Mouse (Mus musculus): ENCODE results near the gene Proser2. TPM values are rescaled to one million over a fixed set of nuclear protein-coding genes. Genes with fewer than 3 reads are reported as not detected.
A peak's percentile ranks its signal among the peaks of the same experiment; 100 is the strongest.

Gene Proser2
- polyA plus RNA-seq, 1 experiment from 2014 or later = 18.1 TPM

DNA sequence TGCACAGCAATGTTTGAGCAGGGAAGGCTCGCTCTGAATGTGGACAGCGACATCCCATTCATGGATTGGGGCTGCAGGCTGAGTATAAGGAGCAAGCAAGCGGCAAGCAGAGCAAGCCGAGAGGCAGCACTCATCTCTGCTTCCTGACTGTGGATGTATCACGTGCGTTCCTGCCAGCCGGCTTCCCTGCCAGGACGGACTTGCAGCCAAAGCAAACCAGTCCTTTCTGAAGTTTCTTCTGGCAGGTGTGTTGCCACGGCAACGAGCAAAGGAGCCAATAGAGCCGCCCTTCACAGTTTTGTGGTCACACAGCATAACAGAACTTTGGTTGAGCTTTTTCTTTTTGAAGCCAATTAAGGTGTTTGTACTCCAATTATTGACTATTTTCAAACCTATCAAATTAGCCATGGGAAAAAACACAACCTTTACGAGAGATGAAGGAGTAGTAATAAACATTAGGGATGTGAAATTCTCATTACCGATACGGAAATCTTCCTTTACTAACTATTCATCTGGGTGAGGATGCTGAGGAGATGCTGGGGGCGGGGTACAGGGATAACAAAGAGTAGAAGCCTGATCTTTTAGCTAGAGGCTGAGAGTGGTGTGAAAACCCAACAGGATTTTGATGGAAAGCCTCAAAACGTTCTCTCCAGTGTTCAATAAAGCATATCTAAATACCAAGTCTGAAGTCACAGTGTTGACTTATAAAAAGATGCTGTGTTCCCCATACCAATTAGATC, 13.1 kb upstream of the Proser2 start:
- Histone ChIP-seq H3K4me2 (ENCODE audit: low read depth, low read length) (no peak overlapping the region), H3K27me3 (ENCODE audit: control insufficient read depth, insufficient read depth, low read length) (no peaks in the 10 kb centered on the region), H3K4me1 (ENCODE audit: control insufficient read depth, insufficient read depth, low read length) (0 out of 2 replicates have a peak, but pooled peaks cover 4% of the 10 kb centered on the region), H3K9ac (ENCODE audit: low read length) (no peak overlapping the region), H3K36me3 (ENCODE audit: control insufficient read depth, insufficient read depth) (no peaks in the 10 kb centered on the region), H3K9me3 (replicated peaks; ENCODE audit: control insufficient read depth, low read length) (no peaks in the 10 kb centered on the region), H3K27ac (ENCODE audit: low read length) (no peak overlapping the region), H3K4me3 (ENCODE audit: low read length) (no peak overlapping the region)
- no peak for ATAC-seq (replicated peaks; ENCODE audit: extremely low read depth, insufficient read depth, low FRiP score)
- 77% methylated on average over 16 of the region's 16 CpGs for WGBS

DNA sequence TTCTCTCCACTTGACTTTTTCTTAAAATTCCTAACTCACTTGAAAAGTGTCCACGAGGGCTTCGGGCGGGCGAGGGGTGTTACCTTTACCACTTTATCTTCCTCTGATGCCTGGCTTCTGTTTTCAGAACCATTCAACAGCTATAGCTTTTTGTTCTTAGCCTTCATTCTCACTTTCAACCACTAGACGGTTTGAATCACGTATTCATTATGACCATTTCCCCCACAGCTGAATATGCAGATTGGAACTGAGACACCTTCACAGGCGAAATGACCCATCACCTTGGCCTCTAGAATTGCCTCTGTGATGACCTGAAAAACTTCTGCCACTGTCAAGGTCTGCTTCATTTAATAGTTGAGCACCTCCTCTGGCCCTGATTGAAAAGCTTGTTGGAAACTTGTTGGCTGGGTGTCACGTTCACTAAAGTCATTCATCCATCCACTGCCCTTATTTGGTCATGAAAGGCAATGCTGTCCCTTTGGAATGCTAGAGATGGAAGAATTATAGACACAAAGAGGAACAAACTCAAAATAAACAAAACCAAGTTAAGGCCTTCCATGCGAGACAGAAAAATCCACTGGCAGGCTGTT, 10.7 kb upstream of the Proser2 start:
- no peaks in the 10 kb centered on the region for H3K9me3 ChIP-seq (replicated peaks; ENCODE audit: control insufficient read depth, low read length)
- WGBS = 71% methylated on average over 9 of the region's 9 CpGs

DNA sequence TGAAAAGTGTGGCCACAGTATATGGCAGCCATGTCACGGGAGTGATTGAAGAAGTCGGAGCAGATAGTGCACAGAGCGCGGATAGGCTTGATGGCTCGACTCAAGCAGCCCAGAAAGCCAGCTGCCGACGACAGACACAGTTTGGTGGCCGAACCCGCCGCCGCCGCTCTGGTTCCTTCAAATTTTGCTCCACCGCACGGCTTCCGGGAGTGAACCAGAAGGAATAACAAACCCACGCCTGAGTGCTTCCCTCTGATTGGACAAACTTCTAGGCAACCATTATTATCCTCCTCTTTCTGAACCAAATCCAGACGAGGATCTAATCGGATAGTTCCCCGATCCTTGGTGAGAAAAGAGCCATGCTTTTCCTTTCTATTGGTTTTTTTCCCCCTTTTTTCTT, 3.9 kb upstream of the Proser2 start:
- H3K4me2 ChIP-seq (ENCODE audit: low read depth, low read length) = no peak overlapping the region
- no peak for ATAC-seq (replicated peaks; ENCODE audit: extremely low read depth, insufficient read depth, low FRiP score)
- H3K4me1 ChIP-seq (ENCODE audit: control insufficient read depth, insufficient read depth, low read length) = no peaks in the 10 kb centered on the region; the same call in 1 of the 2 replicates
- no peak overlapping the region for H3K27ac ChIP-seq (ENCODE audit: low read length)
- H3K9me3 ChIP-seq (replicated peaks; ENCODE audit: control insufficient read depth, low read length) = no peaks in the 10 kb centered on the region
- H3K9ac ChIP-seq (ENCODE audit: low read length) = no peak overlapping the region
- no peaks in the 10 kb centered on the region for H3K27me3 ChIP-seq (ENCODE audit: control insufficient read depth, insufficient read depth, low read length)
- H3K36me3 ChIP-seq (ENCODE audit: control insufficient read depth, insufficient read depth) = no peaks in the 10 kb centered on the region
- WGBS = 89% methylated on average over 19 of the region's 19 CpGs
- H3K4me3 ChIP-seq (ENCODE audit: low read length) = no peak overlapping the region

More for the DNA sequence above, 10.7 kb upstream of the Proser2 start:
- Histone ChIP-seq H3K27ac (ENCODE audit: low read length) (no peak overlapping the region), H3K9ac (ENCODE audit: low read length) (no peak overlapping the region), H3K36me3 (ENCODE audit: control insufficient read depth, insufficient read depth) (no peaks in the 10 kb centered on the region), H3K4me1 (ENCODE audit: control insufficient read depth, insufficient read depth, low read length) (0 out of 2 replicates have a peak, but pooled peaks cover 4% of the 10 kb centered on the region), H3K4me3 (ENCODE audit: low read length) (no peak overlapping the region), H3K4me2 (ENCODE audit: low read depth, low read length) (no peak overlapping the region), H3K27me3 (ENCODE audit: control insufficient read depth, insufficient read depth, low read length) (no peaks in the 10 kb centered on the region)
- no peak for ATAC-seq (replicated peaks; ENCODE audit: extremely low read depth, insufficient read depth, low FRiP score)

DNA sequence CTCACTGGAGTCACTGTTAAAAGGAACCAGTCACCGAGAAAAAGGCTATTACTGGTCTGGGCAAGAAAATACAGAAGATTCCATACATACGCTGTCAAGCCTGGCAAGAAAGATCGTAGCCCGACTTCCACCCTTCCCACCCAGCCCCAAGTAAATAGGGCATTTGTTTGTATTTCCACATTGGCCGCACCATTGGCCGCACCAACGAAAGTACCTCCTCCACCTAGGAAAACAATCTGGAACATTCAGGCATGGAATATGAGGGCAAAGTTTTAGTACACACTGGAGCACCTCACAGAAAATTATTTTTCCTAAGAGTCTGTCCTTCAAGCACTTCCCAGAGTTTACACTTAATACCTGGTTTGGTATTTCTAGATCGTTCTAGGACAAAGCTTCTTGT, 1.1 kb downstream of the Proser2 start:
- no peak for ATAC-seq (replicated peaks; ENCODE audit: extremely low read depth, insufficient read depth, low FRiP score)
- Histone ChIP-seq H3K4me3 (ENCODE audit: low read length) (peak overlapping the region; percentile 85), H3K27me3 (ENCODE audit: control insufficient read depth, insufficient read depth, low read length) (no peaks in the 10 kb centered on the region), H3K4me1 (ENCODE audit: control insufficient read depth, insufficient read depth, low read length) (peaks cover 3% of the 10 kb centered on the region), H3K4me2 (ENCODE audit: low read depth, low read length) (peak overlapping the region; percentile 79), H3K36me3 (ENCODE audit: control insufficient read depth, insufficient read depth) (no peaks in the 10 kb centered on the region), H3K27ac (ENCODE audit: low read length) (no peak overlapping the region), H3K9ac (ENCODE audit: low read length) (peak overlapping the region; percentile 81), H3K9me3 (replicated peaks; ENCODE audit: control insufficient read depth, low read length) (no peaks in the 10 kb centered on the region)
- WGBS = 44% methylated on average over 8 of the region's 8 CpGs

DNA sequence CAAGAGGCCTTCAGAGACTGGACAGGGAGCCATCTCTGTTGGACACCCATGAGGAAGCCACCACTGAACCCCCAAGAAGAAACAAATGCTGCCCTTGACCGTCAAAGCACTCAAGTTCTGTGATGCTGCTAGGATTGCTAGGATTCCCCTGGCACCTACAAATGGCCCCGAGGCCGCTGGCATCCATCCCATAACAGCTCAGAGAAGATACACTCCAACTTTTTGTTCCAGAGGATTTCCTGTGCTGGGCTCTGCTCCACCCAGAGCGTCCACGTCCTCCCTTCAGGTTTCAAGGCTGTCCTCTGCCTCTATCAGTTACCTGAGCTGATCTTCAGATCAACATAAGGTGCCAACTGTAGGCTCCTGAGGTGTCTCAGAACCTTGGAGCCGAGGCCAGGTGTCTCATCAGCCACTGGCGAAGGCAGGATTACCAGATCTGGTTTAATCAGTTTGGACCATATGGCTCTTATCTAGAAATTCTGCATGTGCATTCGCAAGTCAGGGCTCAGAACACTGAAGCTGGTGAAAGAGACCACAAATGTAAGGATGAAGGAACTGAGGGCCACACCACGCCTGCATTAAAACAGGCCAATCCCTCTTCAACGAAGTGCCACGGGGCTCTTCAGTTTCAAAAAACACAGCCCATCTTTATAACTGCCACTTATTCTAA, 1.7 kb downstream of the Proser2 start:
- no peak overlapping the region for H3K9ac ChIP-seq (ENCODE audit: low read length)
- no peaks in the 10 kb centered on the region for H3K27me3 ChIP-seq (ENCODE audit: control insufficient read depth, insufficient read depth, low read length)
- no peaks in the 10 kb centered on the region for H3K36me3 ChIP-seq (ENCODE audit: control insufficient read depth, insufficient read depth)
- 64% methylated on average over 11 of the region's 11 CpGs for WGBS
- ATAC-seq (replicated peaks; ENCODE audit: extremely low read depth, insufficient read depth, low FRiP score) = no peak
- H3K4me1 ChIP-seq (ENCODE audit: control insufficient read depth, insufficient read depth, low read length) = peaks cover 3% of the 10 kb centered on the region
- H3K4me3 ChIP-seq (ENCODE audit: low read length) = peak overlapping the region; percentile 85
- no peaks in the 10 kb centered on the region for H3K9me3 ChIP-seq (replicated peaks; ENCODE audit: control insufficient read depth, low read length)
- H3K4me2 ChIP-seq (ENCODE audit: low read depth, low read length) = peak overlapping the region; percentile 79
- no peak overlapping the region for H3K27ac ChIP-seq (ENCODE audit: low read length)

DNA sequence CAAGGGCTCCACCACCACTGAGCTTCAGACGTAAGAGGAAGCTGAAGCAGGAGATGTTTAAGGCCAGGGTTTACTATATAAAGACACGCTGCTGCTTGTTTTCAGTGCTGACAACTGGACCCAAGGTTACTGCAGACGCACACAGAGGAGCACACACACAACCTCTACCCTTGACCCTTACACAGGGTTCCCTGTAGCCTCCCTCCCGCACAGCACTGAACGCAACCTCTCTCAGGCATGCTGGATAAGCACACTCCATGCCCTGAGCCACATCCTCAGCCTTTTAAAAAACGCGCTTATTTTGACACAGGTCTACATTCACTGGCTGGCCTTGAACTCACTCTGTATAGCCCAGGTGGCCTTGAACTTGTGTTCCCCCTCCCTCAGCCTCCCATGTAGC, 7.0 kb downstream of the Proser2 start:
- Histone ChIP-seq H3K27me3 (ENCODE audit: control insufficient read depth, insufficient read depth, low read length) (no peaks in the 10 kb centered on the region), H3K4me3 (ENCODE audit: low read length) (no peak overlapping the region), H3K9me3 (replicated peaks; ENCODE audit: control insufficient read depth, low read length) (no peaks in the 10 kb centered on the region), H3K4me1 (ENCODE audit: control insufficient read depth, insufficient read depth, low read length) (peaks cover 4% of the 10 kb centered on the region), H3K4me2 (ENCODE audit: low read depth, low read length) (no peak overlapping the region), H3K27ac (ENCODE audit: low read length) (no peak overlapping the region), H3K9ac (ENCODE audit: low read length) (no peak overlapping the region), H3K36me3 (ENCODE audit: control insufficient read depth, insufficient read depth) (no peaks in the 10 kb centered on the region)
- no peak for ATAC-seq (replicated peaks; ENCODE audit: extremely low read depth, insufficient read depth, low FRiP score)
- 75% methylated on average over 7 of the region's 7 CpGs for WGBS

DNA sequence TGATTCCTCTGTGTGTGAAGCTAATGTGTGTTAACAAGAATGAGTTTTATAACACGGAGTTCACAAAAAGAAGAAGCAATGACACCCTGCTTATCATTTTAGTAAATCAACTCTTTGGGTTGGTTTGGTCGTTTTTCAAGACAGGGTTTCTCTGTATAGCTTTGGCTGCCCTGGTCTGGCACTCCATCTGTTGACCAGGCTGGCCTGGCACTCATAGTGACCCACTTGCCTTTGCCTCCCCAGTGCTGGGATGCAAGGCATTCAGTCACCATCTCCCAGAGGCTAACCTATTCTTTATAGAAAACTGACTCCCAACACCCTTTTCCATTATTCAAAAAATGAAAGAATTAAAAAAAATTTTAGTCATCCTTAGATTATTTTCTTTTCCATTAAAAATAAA, 8.9 kb downstream of the Proser2 start:
- H3K9ac ChIP-seq (ENCODE audit: low read length) = no peak overlapping the region
- no peaks in the 10 kb centered on the region for H3K9me3 ChIP-seq (replicated peaks; ENCODE audit: control insufficient read depth, low read length)
- no peak overlapping the region for H3K4me2 ChIP-seq (ENCODE audit: low read depth, low read length)
- peaks cover 4% of the 10 kb centered on the region; the same call in 1 of the 2 replicates for H3K4me1 ChIP-seq (ENCODE audit: control insufficient read depth, insufficient read depth, low read length)
- no peaks in the 10 kb centered on the region for H3K36me3 ChIP-seq (ENCODE audit: control insufficient read depth, insufficient read depth)
- H3K27ac ChIP-seq (ENCODE audit: low read length) = no peak overlapping the region
- no peak for ATAC-seq (replicated peaks; ENCODE audit: extremely low read depth, insufficient read depth, low FRiP score)
- H3K27me3 ChIP-seq (ENCODE audit: control insufficient read depth, insufficient read depth, low read length) = no peaks in the 10 kb centered on the region
- WGBS = 67% methylated on average over 2 of the region's 2 CpGs
- H3K4me3 ChIP-seq (ENCODE audit: low read length) = no peak overlapping the region

DNA sequence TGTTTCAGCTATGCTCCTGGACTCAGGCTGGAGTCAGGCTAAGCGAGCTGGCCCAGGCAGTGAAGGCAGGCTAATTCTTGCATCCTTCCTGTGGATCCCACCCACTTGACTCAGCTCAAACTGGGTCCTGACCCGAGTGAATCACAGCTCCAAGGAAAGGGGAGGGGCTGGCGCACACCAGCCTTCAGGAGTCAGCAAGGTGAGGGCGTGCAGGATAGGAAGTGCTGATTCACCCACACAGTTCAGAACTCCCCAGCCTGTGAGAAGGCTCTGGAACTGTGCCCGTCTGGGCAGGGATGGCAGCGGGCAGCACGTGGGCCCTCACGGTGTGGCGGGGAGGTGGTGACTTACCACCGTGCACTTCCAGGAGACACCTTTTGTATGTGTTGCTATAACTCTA, 11.8 kb downstream of the Proser2 start:
- H3K9me3 ChIP-seq (replicated peaks; ENCODE audit: control insufficient read depth, low read length) = no peaks in the 10 kb centered on the region
- no peak overlapping the region for H3K27ac ChIP-seq (ENCODE audit: low read length)
- 49% methylated on average over 10 of the region's 10 CpGs for WGBS
- no peak overlapping the region for H3K4me3 ChIP-seq (ENCODE audit: low read length)
- no peak overlapping the region for H3K4me2 ChIP-seq (ENCODE audit: low read depth, low read length)
- no peaks in the 10 kb centered on the region for H3K36me3 ChIP-seq (ENCODE audit: control insufficient read depth, insufficient read depth)
- ATAC-seq (replicated peaks; ENCODE audit: extremely low read depth, insufficient read depth, low FRiP score) = peak; percentile 72; the same call in 1 of the 2 replicates
- no peaks in the 10 kb centered on the region for H3K27me3 ChIP-seq (ENCODE audit: control insufficient read depth, insufficient read depth, low read length)
- H3K4me1 ChIP-seq (ENCODE audit: control insufficient read depth, insufficient read depth, low read length) = peaks cover 4% of the 10 kb centered on the region; the same call in 1 of the 2 replicates
- H3K9ac ChIP-seq (ENCODE audit: low read length) = no peak overlapping the region

DNA sequence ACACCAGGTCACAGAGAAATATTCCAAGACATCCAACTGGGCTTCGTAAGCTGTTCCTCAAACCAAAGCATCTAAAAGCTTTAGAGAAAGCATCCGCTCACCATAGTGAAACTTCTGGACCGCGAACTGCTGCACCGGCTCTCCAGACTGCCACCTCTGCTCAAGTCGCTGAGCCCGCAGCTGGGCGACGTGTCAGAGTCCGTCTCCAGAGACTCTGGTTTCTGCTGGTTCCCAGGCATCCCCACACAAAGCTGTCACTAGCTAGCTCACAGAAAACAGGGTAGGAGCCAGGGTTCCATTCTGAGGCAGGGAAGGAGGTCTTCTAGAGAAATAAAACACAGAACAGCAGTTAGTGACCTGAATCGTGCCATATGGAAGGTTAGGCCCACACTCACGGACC, 16.2 kb downstream of the Proser2 start:
- no peak for ATAC-seq (replicated peaks; ENCODE audit: extremely low read depth, insufficient read depth, low FRiP score)
- Histone ChIP-seq H3K27ac (ENCODE audit: low read length) (no peak overlapping the region), H3K9ac (ENCODE audit: low read length) (no peak overlapping the region), H3K36me3 (ENCODE audit: control insufficient read depth, insufficient read depth) (peaks cover 3% of the 10 kb centered on the region; the same call in 1 of the 2 replicates), H3K9me3 (replicated peaks; ENCODE audit: control insufficient read depth, low read length) (no peaks in the 10 kb centered on the region), H3K4me3 (ENCODE audit: low read length) (no peak overlapping the region), H3K4me2 (ENCODE audit: low read depth, low read length) (no peak overlapping the region), H3K4me1 (ENCODE audit: control insufficient read depth, insufficient read depth, low read length) (peaks cover 3% of the 10 kb centered on the region), H3K27me3 (ENCODE audit: control insufficient read depth, insufficient read depth, low read length) (no peaks in the 10 kb centered on the region)
- WGBS = 84% methylated on average over 12 of the region's 12 CpGs
